Mouse (Mus musculus) heart, adult 2 months (tissue): Measurements from ENCODE around the gene Mapk7.

Experiments used
- CTCF ChIP-seq: fragments of 200-600 bp; IDR thresholded peaks from 2 replicates; pipeline ENCODE4 v1.8.1; 2022; ENCODE audit warnings: antibody characterized with exemption, mild to moderate bottlenecking, moderate library complexity
- EP300 ChIP-seq: fragments of 200-500 bp; IDR thresholded peaks from 2 replicates; pipeline ENCODE4 v1.6.1; 2011; ENCODE audit warnings: low read depth, low read length, control low read depth; ENCODE audit not compliant: insufficient read depth
- POLR2A ChIP-seq: fragments of 200-500 bp; IDR thresholded peaks from 2 replicates; pipeline ENCODE4 v1.6.1; 2011; ENCODE audit warnings: mild to moderate bottlenecking, low read depth, low read length, control low read depth; ENCODE audit not compliant: insufficient read depth

GRCm38 (mm10) chr11:61529268-61529713 lies 35.1 kb upstream of the Mapk7 start:
- TF ChIP-seq EP300 = 0 out of 2 replicates have a peak, but pooled peaks have one; percentile 28
- no peak for TF ChIP-seq POLR2A
- no peak for TF ChIP-seq CTCF
